In the genomic region with DNA sequence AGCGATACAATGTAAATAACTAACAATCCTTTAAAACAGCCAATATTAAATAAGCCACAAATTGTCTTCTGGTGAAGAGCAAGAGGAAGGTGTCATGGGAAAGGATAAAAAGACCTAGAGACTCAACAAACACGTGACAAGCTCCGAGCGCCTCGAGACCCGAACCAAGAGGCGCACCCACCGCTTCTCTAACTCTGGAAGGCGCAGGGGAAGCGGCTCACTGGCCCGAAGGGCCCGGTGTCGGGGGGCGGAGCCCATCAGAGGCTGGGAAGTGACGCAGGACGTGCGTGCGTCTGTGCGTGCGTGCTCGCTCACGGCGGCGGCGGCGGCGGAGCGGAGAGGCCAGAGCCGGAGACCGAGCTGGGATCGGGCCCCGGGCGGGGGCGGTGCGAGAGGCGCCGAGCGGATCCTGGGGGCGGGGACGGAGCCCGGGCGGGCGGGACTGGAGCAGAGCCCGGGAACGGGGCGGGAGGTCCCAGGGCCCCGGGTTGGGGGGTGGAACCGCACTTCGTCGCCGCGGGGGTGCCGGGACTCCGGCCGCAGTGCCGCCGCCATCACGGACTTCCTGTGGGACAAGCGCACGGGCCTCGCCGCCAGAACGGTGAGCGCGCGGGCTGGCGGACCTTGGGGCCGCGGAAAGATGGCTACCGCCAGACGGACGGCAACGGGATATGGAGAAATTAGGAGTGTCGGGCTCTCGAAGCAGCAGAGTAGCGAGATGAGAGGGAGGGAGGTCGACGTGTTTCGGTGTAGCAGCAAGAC, we compare ENCODE assay signal across 7 mouse cellular contexts. TPM values are rescaled to one million over a fixed set of nuclear protein-coding genes. Genes with fewer than 3 reads are reported as not detected.
DNase-seq lines count a peak whose midpoint lies in the region; ATAC-seq lines count a peak whose summit lies in the region.

A gene (plus strand): TSS at position 290 of the 762 bp plus-strand sequence.

- peaks cover 41% of the 10 kb centered on the region for H3K36me3 ChIP-seq in limb, embryonic 10.5 days
- peaks cover 27% of the 10 kb centered on the region for H3K36me3 ChIP-seq in midbrain, embryonic 13.5 days

- H3K4me1 ChIP-seq in limb, embryonic 10.5 days = peaks cover 32% of the 10 kb centered on the region
- peaks cover 28% of the 10 kb centered on the region for H3K4me1 ChIP-seq in midbrain, embryonic 13.5 days (replicated peaks)

- peak; percentile 93 for DNase-seq in adrenal gland, adult 8-10 months
- DNase-seq in embryo, embryonic 9.5 days (ENCODE audit: extremely low spot score) = peak; percentile 95
- no peak for DNase-seq in gonadal fat pad, adult 2 months (ENCODE audit: low read depth)
- DNase-seq in kidney, adult 11 months = peak; percentile 94
- DNase-seq in limb, embryonic 10.5 days (ENCODE audit: low spot score) = peak; percentile 98
- DNase-seq in spleen, adult 12 weeks (ENCODE audit: low spot score) = peak; percentile 92

- no peaks in the 10 kb centered on the region for H3K9me3 ChIP-seq in limb, embryonic 10.5 days (replicated peaks)
- no peaks in the 10 kb centered on the region for H3K9me3 ChIP-seq in midbrain, embryonic 13.5 days

- peak within 1 kb of the TSS; percentile 93 for H3K4me3 ChIP-seq in limb, embryonic 10.5 days
- peak within 1 kb of the TSS; percentile 91 for H3K4me3 ChIP-seq in midbrain, embryonic 13.5 days (replicated peaks)

- peak within 1 kb of the TSS; percentile 94 for H3K9ac ChIP-seq in midbrain, embryonic 13.5 days (replicated peaks)

- peak within 1 kb of the TSS; percentile 99 for H3K27ac ChIP-seq in limb, embryonic 10.5 days
- peak within 1 kb of the TSS; percentile 93 for H3K27ac ChIP-seq in midbrain, embryonic 13.5 days

- H3K27me3 ChIP-seq in limb, embryonic 10.5 days (ENCODE audit: low read depth, poor library complexity, severe bottlenecking) = peaks cover 2% of the 10 kb centered on the region
- H3K27me3 ChIP-seq in midbrain, embryonic 13.5 days = no peaks in the 10 kb centered on the region

- peak within 1 kb of the TSS; percentile 80 for H3K4me2 ChIP-seq in midbrain, embryonic 13.5 days (replicated peaks)

- 1% methylated on average over 66 of the region's 79 CpGs for WGBS in limb, embryonic 10.5 days
- WGBS in midbrain, embryonic 13.5 days = under 1% methylated on average over 68 of the region's 79 CpGs

- ATAC-seq in midbrain, embryonic 13.5 days = peak; percentile 97

RNA-seq across cellular contexts. Expression of the gene that starts here (rescaled TPM):
- 10 to 100 TPM; 55.2 to 85.7 (median 71.2) TPM for total RNA-seq in adrenal gland, adult 8-10 months (2022)
- 67.9 and 68.0 TPM in 2 replicates for polyA plus RNA-seq in gonadal fat pad, adult 2 months (2012; rRNA removed)
- polyA plus RNA-seq in limb, embryonic 10.5 days (2016; fragmentation: Nextera tagmentation; extraction: Ambion mirVana) = 40.1 and 44.8 TPM in 2 replicates
- polyA plus RNA-seq in midbrain, embryonic 13.5 days (2015; fragmentation: Nextera tagmentation; extraction: Ambion mirVana) = 24.9 and 32.9 TPM in 2 replicates
